Mouse (Mus musculus): ENCODE measurements at regions not wholly inside any gene's neighbourhood (a gene's known extent, or its start where the extent isn't known, plus 50 kb on each side); places are given as distances from the start of the nearest gene placed in this dataset.

GRCm38 (mm10) chr12:26184701-26185460, 230.2 kb downstream of the Rnf144a start:
- no peak for TF ChIP-seq CTCF (IDR thresholded peaks at IDR 0.05; ENCODE audit: low read depth)
- no peak for TF ChIP-seq EP300 (optimal IDR thresholded peaks at IDR 0.05)
- Histone ChIP-seq H3K4me1 (replicated peaks; ENCODE audit: control insufficient read depth, insufficient read depth) (no peaks in the 10 kb centered on the region), H3K36me3 (ENCODE audit: control insufficient read depth, insufficient read depth, low read length) (no peaks in the 10 kb centered on the region), H3K4me2 (replicated peaks; ENCODE audit: low read depth) (no peak overlapping the region), H3K27me3 (ENCODE audit: control insufficient read depth, insufficient read depth, low read length) (no peaks in the 10 kb centered on the region), H3K9me3 (ENCODE audit: control insufficient read depth, low read length) (no peaks in the 10 kb centered on the region), H3K9ac (ENCODE audit: low read length) (no peak overlapping the region), H3K27ac (replicated peaks) (no peak overlapping the region), H3K4me3 (ENCODE audit: low read depth, low read length) (no peak overlapping the region)
- WGBS = 89% methylated on average over 5 of the region's 5 CpGs
- no peak for DNase-seq (ENCODE audit: low spot score)
- no peak for ATAC-seq (ENCODE audit: low FRiP score, low TSS enrichment)

- H3K4me3 ChIP-seq (ENCODE audit: low read depth, low read length) = no peak overlapping the region
- no peaks in the 10 kb centered on the region for H3K9me3 ChIP-seq (ENCODE audit: control insufficient read depth, low read length)
- ATAC-seq (ENCODE audit: low FRiP score, low TSS enrichment) (no peak), DNase-seq (ENCODE audit: low spot score) (no peak)
- TF ChIP-seq EP300 (optimal IDR thresholded peaks at IDR 0.05) (no peak), CTCF (IDR thresholded peaks at IDR 0.05; ENCODE audit: low read depth) (no peak)
- H3K4me1 ChIP-seq (replicated peaks; ENCODE audit: control insufficient read depth, insufficient read depth) = no peaks in the 10 kb centered on the region
- no peak overlapping the region for H3K27ac ChIP-seq (replicated peaks)
- no peak overlapping the region for H3K4me2 ChIP-seq (replicated peaks; ENCODE audit: low read depth)
- H3K9ac ChIP-seq (ENCODE audit: low read length) = no peak overlapping the region
- H3K36me3 ChIP-seq (ENCODE audit: control insufficient read depth, insufficient read depth, low read length) = no peaks in the 10 kb centered on the region
- WGBS = 91% methylated on average over 2 of the region's 2 CpGs
- no peaks in the 10 kb centered on the region for H3K27me3 ChIP-seq (ENCODE audit: control insufficient read depth, insufficient read depth, low read length)
Measured at GRCm38 (mm10) chr12:26183021-26183420, 232.0 kb downstream of the Rnf144a start.

GRCm38 (mm10) chr12:26180846-26181245, 234.2 kb downstream of the Rnf144a start:
- 86% methylated on average over 7 of the region's 7 CpGs for WGBS
- no peaks in the 10 kb centered on the region for H3K36me3 ChIP-seq (ENCODE audit: control insufficient read depth, insufficient read depth, low read length)
- no peaks in the 10 kb centered on the region for H3K4me1 ChIP-seq (replicated peaks; ENCODE audit: control insufficient read depth, insufficient read depth)
- DNase-seq (ENCODE audit: low spot score) = no peak
- no peak for ATAC-seq (ENCODE audit: low FRiP score, low TSS enrichment)
- H3K27me3 ChIP-seq (ENCODE audit: control insufficient read depth, insufficient read depth, low read length) = no peaks in the 10 kb centered on the region
- no peaks in the 10 kb centered on the region for H3K9me3 ChIP-seq (ENCODE audit: control insufficient read depth, low read length)
- no peak overlapping the region for H3K4me2 ChIP-seq (replicated peaks; ENCODE audit: low read depth)
- no peak overlapping the region for H3K9ac ChIP-seq (ENCODE audit: low read length)
- no peak overlapping the region for H3K27ac ChIP-seq (replicated peaks)
- no peak overlapping the region for H3K4me3 ChIP-seq (ENCODE audit: low read depth, low read length)
- TF ChIP-seq EP300 (optimal IDR thresholded peaks at IDR 0.05) (no peak), CTCF (IDR thresholded peaks at IDR 0.05; ENCODE audit: low read depth) (no peak)

- Histone ChIP-seq H3K4me3 (ENCODE audit: low read depth, low read length) (no peak overlapping the region), H3K9ac (ENCODE audit: low read length) (no peak overlapping the region), H3K27me3 (ENCODE audit: control insufficient read depth, insufficient read depth, low read length) (no peaks in the 10 kb centered on the region), H3K9me3 (ENCODE audit: control insufficient read depth, low read length) (no peaks in the 10 kb centered on the region), H3K36me3 (ENCODE audit: control insufficient read depth, insufficient read depth, low read length) (no peaks in the 10 kb centered on the region), H3K4me2 (replicated peaks; ENCODE audit: low read depth) (no peak overlapping the region), H3K4me1 (replicated peaks; ENCODE audit: control insufficient read depth, insufficient read depth) (no peaks in the 10 kb centered on the region), H3K27ac (replicated peaks) (no peak overlapping the region)
- ATAC-seq (ENCODE audit: low FRiP score, low TSS enrichment) = no peak
- DNase-seq (ENCODE audit: low spot score) = no peak
- 38% methylated on average over 10 of the region's 10 CpGs for WGBS
- TF ChIP-seq CTCF (IDR thresholded peaks at IDR 0.05; ENCODE audit: low read depth) = no peak
- TF ChIP-seq EP300 (optimal IDR thresholded peaks at IDR 0.05) = no peak
Measured at GRCm38 (mm10) chr12:26176231-26176662, 238.8 kb downstream of the Rnf144a start.

- 42% methylated on average over 3 of the region's 3 CpGs for WGBS
Measured at GRCm38 (mm10) chr12:26163416-26163815, 251.6 kb downstream of the Rnf144a start.

GRCm38 (mm10) chr12:26160861-26161615, 254.0 kb downstream of the Rnf144a start:
- H3K9ac ChIP-seq (ENCODE audit: low read length) = no peak overlapping the region
- WGBS = 84% methylated on average over 11 of the region's 11 CpGs

More at GRCm38 (mm10) chr12:26163416-26163815, 251.6 kb downstream of the Rnf144a start:
- no peak overlapping the region for H3K4me2 ChIP-seq (replicated peaks; ENCODE audit: low read depth)
- TF ChIP-seq EP300 (optimal IDR thresholded peaks at IDR 0.05) (no peak), CTCF (IDR thresholded peaks at IDR 0.05; ENCODE audit: low read depth) (no peak)
- no peak overlapping the region for H3K9ac ChIP-seq (ENCODE audit: low read length)
- peak overlapping the region; percentile 78 for H3K27ac ChIP-seq (replicated peaks)
- H3K4me3 ChIP-seq (ENCODE audit: low read depth, low read length) = no peak overlapping the region
- no peaks in the 10 kb centered on the region for H3K36me3 ChIP-seq (ENCODE audit: control insufficient read depth, insufficient read depth, low read length)
- ATAC-seq (ENCODE audit: low FRiP score, low TSS enrichment) = no peak; the same call in 1 of the 2 replicates
- DNase-seq (ENCODE audit: low spot score) = no peak
- no peaks in the 10 kb centered on the region for H3K27me3 ChIP-seq (ENCODE audit: control insufficient read depth, insufficient read depth, low read length)
- H3K9me3 ChIP-seq (ENCODE audit: control insufficient read depth, low read length) = no peaks in the 10 kb centered on the region
- no peaks in the 10 kb centered on the region for H3K4me1 ChIP-seq (replicated peaks; ENCODE audit: control insufficient read depth, insufficient read depth)

More at GRCm38 (mm10) chr12:26160861-26161615, 254.0 kb downstream of the Rnf144a start:
- Histone ChIP-seq H3K4me1 (replicated peaks; ENCODE audit: control insufficient read depth, insufficient read depth) (no peaks in the 10 kb centered on the region), H3K27ac (replicated peaks) (no peak overlapping the region), H3K9me3 (ENCODE audit: control insufficient read depth, low read length) (no peaks in the 10 kb centered on the region), H3K27me3 (ENCODE audit: control insufficient read depth, insufficient read depth, low read length) (no peaks in the 10 kb centered on the region), H3K36me3 (ENCODE audit: control insufficient read depth, insufficient read depth, low read length) (no peaks in the 10 kb centered on the region), H3K4me3 (ENCODE audit: low read depth, low read length) (no peak overlapping the region), H3K4me2 (replicated peaks; ENCODE audit: low read depth) (no peak overlapping the region)
- ATAC-seq (ENCODE audit: low FRiP score, low TSS enrichment) (no peak), DNase-seq (ENCODE audit: low spot score) (no peak)
- TF ChIP-seq EP300 (optimal IDR thresholded peaks at IDR 0.05) (no peak), CTCF (IDR thresholded peaks at IDR 0.05; ENCODE audit: low read depth) (no peak)

Measured in stomach, postnatal 0 days (tissue).